Comparison of ENCODE assay signal across 27 mouse cellular contexts in genomic region chr17:85609621-85610392, GRCm38 (mm10). TPM values are rescaled to one million over a fixed set of nuclear protein-coding genes. Genes with fewer than 3 reads are reported as not detected.
DNase-seq lines count a peak whose midpoint lies in the region; ATAC-seq lines count a peak whose summit lies in the region.
"Had no signal": no experiment of that assay in that cellular context is flagged by ENCODE, and none has a peak within 500 bp of the region (broad histone marks: within the 10 kb centered on the region; RNA-seq: fewer than 3 reads in every experiment).

No protein-coding gene starts in this region.

- DNase-seq in heart, adult 11 months, result peak; percentile 36
- no peak for DNase-seq in heart, adult 9 months (ENCODE audit: low spot score in 2 of 2)
- peak; percentile 35 for DNase-seq in ES-CJ7 (ENCODE audit: low read depth, low spot score)
- peak; percentile 32 for DNase-seq in embryo, embryonic 9.5 days (ENCODE audit: extremely low spot score)
- peak; percentile 29 for DNase-seq in neural tube, embryonic 11.5 days (ENCODE audit: low spot score)
- DNase-seq in lung, postnatal 14 days, result no peak
- DNase-seq: adrenal gland, adult 8-10 months; cerebellum, adult 8-10 months; gastrocnemius, postnatal 14 days; heart, adult 2 months; heart, postnatal 4 days; kidney, adult 18-20 months; kidney, postnatal 10 days; layer of hippocampus, postnatal 36 days; right cerebral cortex, postnatal 14 days; thymus, postnatal 4 days had no signal

- no peaks in the 10 kb centered on the region for H3K36me3 ChIP-seq in neural tube, embryonic 11.5 days (ENCODE audit: control insufficient read depth, insufficient read depth, low read length)
- H3K36me3 ChIP-seq: heart, embryonic 15.5 days; neural tube, embryonic 13.5 days had no signal

- whole genome bisulfite sequencing in neural tube, embryonic 11.5 days, result 2% methylated on average over 13 of the region's 13 CpGs

- H3K27me3 ChIP-seq in neural tube, embryonic 11.5 days (ENCODE audit: control insufficient read depth, insufficient read depth, low read length), result peaks cover 92% of the 10 kb centered on the region

- no peak overlapping the region for H3K27ac ChIP-seq in neural tube, embryonic 11.5 days (ENCODE audit: low read depth, low read length)
- H3K27ac ChIP-seq: heart, adult 2 months; heart, embryonic 15.5 days; liver, embryonic 14.5 days; neural tube, embryonic 13.5 days had no signal

- no peak overlapping the region for H3K4me2 ChIP-seq in neural tube, embryonic 11.5 days (ENCODE audit: low read depth)
- H3K4me2 ChIP-seq: neural tube, embryonic 13.5 days had no signal

- no peaks in the 10 kb centered on the region for H3K9me3 ChIP-seq in neural tube, embryonic 11.5 days (ENCODE audit: control insufficient read depth, low read length)
- H3K9me3 ChIP-seq: heart, embryonic 15.5 days; neural tube, embryonic 13.5 days had no signal

- H3K9ac ChIP-seq in neural tube, embryonic 11.5 days (ENCODE audit: low read length), result no peak overlapping the region
- H3K9ac ChIP-seq: heart, embryonic 15.5 days; liver, embryonic 14.5 days; neural tube, embryonic 13.5 days had no signal

- ATAC-seq in neural tube, embryonic 11.5 days (ENCODE audit: insufficient read depth, low FRiP score, low TSS enrichment), result no peak
- no peak for ATAC-seq in erythroid progenitor cell, adult 5-6 weeks (replicated peaks; ENCODE audit: low FRiP score, poor library complexity, severe bottlenecking)
- ATAC-seq: Patski had no signal

- H3K4me1 ChIP-seq in neural tube, embryonic 11.5 days (ENCODE audit: control insufficient read depth, insufficient read depth, low read length), result no peaks in the 10 kb centered on the region

- H3K4me3 ChIP-seq in neural tube, embryonic 11.5 days (ENCODE audit: low read depth, low read length), result no peak overlapping the region
- H3K4me3 ChIP-seq: heart, adult 2 months; heart, embryonic 15.5 days; neural tube, embryonic 13.5 days had no signal

RNA-seq across cellular contexts. Expression of gene Six3, which starts 3.6 kb away (rescaled TPM):
- 0.13 and 0.19 TPM in 2 replicates for polyA plus RNA-seq in neural tube, embryonic 11.5 days (2014; fragmentation: Nextera tagmentation; extraction: Ambion mirVana)
- not detected in 2 replicates for total RNA-seq in erythroid progenitor cell, adult 5-6 weeks (2015; ENCODE audit: low replicate concordance)
- total RNA-seq in erythroid progenitor cell, adult 5-6 weeks (2017; ENCODE audit: low replicate concordance), result not detected in 2 replicates
- total RNA-seq: adrenal gland, adult 8-10 months; common myeloid progenitor, adult 5-6 weeks; gastrocnemius, postnatal 14 days; heart, adult 2 months; heart, postnatal 4 days; megakaryocyte progenitor cell, adult 5-6 weeks; monocyte, adult 5-6 weeks had no signal
- polyA plus RNA-seq: C2C12; heart, embryonic 15.5 days; lung, embryonic 16.5 days; neural tube, embryonic 13.5 days; stomach, embryonic 14.5 days had no signal

Comparison
In these comparisons a context has a peak if more than half of its experiments do, and no peak if none do; other contexts are left out.
1. DNase-seq: peak in heart, adult 11 months (single experiment), ES-CJ7 (single experiment), embryo, embryonic 9.5 days (single experiment) and neural tube, embryonic 11.5 days (single experiment); none in heart, adult 9 months (0 of 2) and lung, postnatal 14 days (single experiment).